Mouse (Mus musculus) c-Kit-positive CD71-positive TER-119-negative erythroid progenitor cells, embryonic 14.5 days (primary cell): Measurements from ENCODE around the gene Gm45140.

Source experiments
- DNase-seq: peaks from one replicate; pipeline ENCODE4 v3.0.0-alpha.2; 2013; ENCODE audit warnings: low read depth

The Gm45140 gene

DNA sequence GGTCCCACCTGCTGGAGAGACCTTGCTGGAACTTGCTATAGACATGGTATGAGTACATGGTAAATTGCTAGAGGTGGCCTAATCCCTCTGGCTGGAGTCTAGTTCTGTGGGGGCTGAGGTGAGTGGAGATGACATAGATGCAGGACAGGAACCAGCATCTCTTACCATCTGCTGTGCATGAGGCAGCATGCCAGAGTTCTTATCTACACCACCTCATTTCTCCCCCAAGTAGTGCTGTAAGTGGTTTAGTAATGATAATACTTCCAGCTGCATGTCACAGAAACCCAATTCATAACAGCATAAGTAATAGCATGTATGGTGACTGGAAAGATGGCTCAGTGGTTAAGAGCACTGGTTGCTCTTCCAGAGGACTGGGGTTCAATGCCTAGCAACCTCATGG, 95.1 kb downstream of the Gm45140 start:
- peak; percentile 73 for DNase-seq

DNA sequence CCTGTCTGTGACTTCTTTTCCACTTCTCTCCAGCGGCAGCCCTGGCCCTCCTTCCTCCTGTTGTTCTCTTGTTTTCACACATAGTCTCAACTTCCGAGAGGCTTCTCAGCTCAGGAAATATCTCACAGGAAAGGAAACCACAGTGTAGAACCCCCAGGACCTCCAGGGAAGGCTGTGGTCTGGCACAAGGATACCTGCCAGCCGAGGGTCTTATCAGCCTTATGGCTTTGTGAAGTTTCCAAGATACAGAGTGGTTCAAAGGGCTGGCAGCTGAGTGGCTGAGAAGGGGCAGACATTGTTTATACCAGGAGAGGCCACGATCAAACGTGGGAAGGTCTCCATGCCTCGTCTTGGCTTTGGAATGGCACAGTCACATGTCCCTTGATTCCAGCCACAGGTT, 95.7 kb downstream of the Gm45140 start:
- no peak for DNase-seq
